Mouse (Mus musculus) myocyte (in vitro differentiated cells): ENCODE results near the gene Mak.

Experiments
- CEBPB ChIP-seq: IDR thresholded peaks from 2 replicates; pipeline ENCODE4 v1.6.1; 2011; ENCODE audit warnings: mild to moderate bottlenecking, moderate library complexity; ENCODE audit not compliant: poor library complexity, insufficient read depth, severe bottlenecking
- E2F4 ChIP-seq: IDR thresholded peaks from one replicate; pipeline ENCODE4 v1.6.1; 2011; ENCODE audit warnings: mild to moderate bottlenecking, control low read depth, moderate library complexity; ENCODE audit not compliant: insufficient read depth
- MAX ChIP-seq: IDR thresholded peaks from one replicate; pipeline ENCODE4 v1.6.1; 2011; ENCODE audit warnings: low read depth, mild to moderate bottlenecking, control low read depth
- MYOD1 ChIP-seq, 3 experiments: IDR thresholded peaks; one replicate each; pipeline ENCODE4 v1.6.1; 2011; ENCODE audit warnings: control low read depth in 2 of 3, low read depth in 2 of 3, mild to moderate bottlenecking in 2 of 3, moderate library complexity in 1 of 3; ENCODE audit not compliant: insufficient read length in 2 of 3, control insufficient read depth in 1 of 3
- MYOG ChIP-seq, 3 experiments: IDR thresholded peaks; one replicate each; pipeline ENCODE4 v1.6.1; 2011; ENCODE audit warnings: control low read depth in 2 of 3, low read depth in 2 of 3, mild to moderate bottlenecking in 2 of 3; ENCODE audit not compliant: insufficient read length in 2 of 3, control insufficient read depth in 1 of 3, insufficient read depth in 1 of 3
- POLR2A ChIP-seq: IDR thresholded peaks from one replicate; pipeline ENCODE4 v1.6.1; 2011; ENCODE audit warnings: low read depth, mild to moderate bottlenecking, control low read depth, moderate library complexity; ENCODE audit not compliant: insufficient read length
- POLR2AphosphoS2 ChIP-seq: IDR thresholded peaks from one replicate; pipeline ENCODE4 v1.6.1; 2011; ENCODE audit warnings: low read depth, control low read depth; ENCODE audit not compliant: insufficient read length
- REST ChIP-seq: IDR thresholded peaks from one replicate; pipeline ENCODE4 v1.6.1; 2011; ENCODE audit warnings: mild to moderate bottlenecking, control low read depth, moderate library complexity; ENCODE audit not compliant: insufficient read depth, insufficient read length
- SRF ChIP-seq: IDR thresholded peaks from one replicate; pipeline ENCODE4 v1.6.1; 2011; ENCODE audit warnings: low read depth; ENCODE audit not compliant: control insufficient read depth, insufficient read length
- TCF12 ChIP-seq: IDR thresholded peaks from one replicate; pipeline ENCODE4 v1.6.1; 2011; ENCODE audit warnings: mild to moderate bottlenecking, control low read depth; ENCODE audit not compliant: poor library complexity, insufficient read depth, severe bottlenecking
- TCF3 ChIP-seq: IDR thresholded peaks from one replicate; pipeline ENCODE4 v1.6.1; 2011; ENCODE audit warnings: low read depth, control low read depth; ENCODE audit not compliant: insufficient read length
- USF1 ChIP-seq: IDR thresholded peaks from one replicate; pipeline ENCODE4 v1.6.1; 2011; ENCODE audit warnings: low read depth, mild to moderate bottlenecking, control low read depth, moderate library complexity

GRCm38 (mm10) chr13:41018756-41019591, 60.5 kb downstream of the Mak start:
- no peak for TF ChIP-seq MYOD1 (IDR thresholded peaks at IDR 0.05; ENCODE audit: control insufficient read depth in 1 of 3, insufficient read length in 2 of 3, low read depth in 2 of 3)
- TF ChIP-seq POLR2A = no peak
- TF ChIP-seq POLR2AphosphoS2 = no peak
- no peak for TF ChIP-seq CEBPB
- no peak for TF ChIP-seq TCF12
- no peak for TF ChIP-seq E2F4
- TF ChIP-seq MAX = no peak
- TF ChIP-seq USF1 = no peak
- no peak for TF ChIP-seq TCF3
- no peak for TF ChIP-seq MYOG (IDR thresholded peaks at IDR 0.05; ENCODE audit: control insufficient read depth in 1 of 3, insufficient read depth in 1 of 3, insufficient read length in 2 of 3, low read depth in 2 of 3)
- TF ChIP-seq SRF = no peak
- TF ChIP-seq REST = no peak
